Mouse (Mus musculus) embryonic facial prominence, embryonic 10.5 days (tissue): ENCODE measurements around the gene Cdk17. TPM values are rescaled to one million over a fixed set of nuclear protein-coding genes. Genes with fewer than 3 reads are reported as not detected.

ENCODE experiments used
- DNase-seq: peaks from one replicate; pipeline ENCODE4 v3.0.0-alpha.2; 2017; ENCODE audit warnings: low spot score
- H3K27ac ChIP-seq: fragments of 300-500 bp; sonication (generic); replicated peaks from 2 replicates; pipeline ENCODE4 v1.5.1; 2016; ENCODE audit warnings: mild to moderate bottlenecking
- H3K27me3 ChIP-seq: fragments of 300-500 bp; sonication (generic); replicated peaks from 2 replicates; pipeline ENCODE4 v1.6.1; 2016; ENCODE audit warnings: low read depth, mild to moderate bottlenecking; ENCODE audit not compliant: poor library complexity, severe bottlenecking
- H3K36me3 ChIP-seq: fragments of 300-500 bp; sonication (generic); replicated peaks from 2 replicates; pipeline ENCODE4 v1.6.1; 2016; ENCODE audit warnings: mild to moderate bottlenecking, moderate library complexity
- H3K4me1 ChIP-seq: fragments of 300-500 bp; sonication (generic); 2 replicates; pipeline ENCODE4 v1.6.1; 2016
- H3K4me3 ChIP-seq: fragments of 300-500 bp; sonication (generic); 2 replicates; pipeline ENCODE4 v1.5.1; 2016; ENCODE audit warnings: mild to moderate bottlenecking, moderate library complexity
- H3K9me3 ChIP-seq: fragments of 300-500 bp; sonication (generic); 2 replicates; pipeline ENCODE4 v1.6.1; 2016; ENCODE audit warnings: mild to moderate bottlenecking
- WGBS: fragments of 180-500 bp; shearing (Covaris S2); methylation state at CpG from one replicate; pipeline ENCODE4 v1.1.7; 2016; 5-methylcytosine and 5-hydroxymethylcytosine counted together
- polyA plus RNA-seq: library from polyadenylated mRNA; unstranded; fragments of >200 nt; fragmentation: Nextera tagmentation; extraction: Ambion mirVana; gene quantifications from 2 replicates; pipeline ENCODE4 v1.2.1, GENCODE M21; 2016

Cdk17 gene
- polyA plus RNA-seq, result 18.1 and 19.0 TPM in 2 replicates

DNA sequence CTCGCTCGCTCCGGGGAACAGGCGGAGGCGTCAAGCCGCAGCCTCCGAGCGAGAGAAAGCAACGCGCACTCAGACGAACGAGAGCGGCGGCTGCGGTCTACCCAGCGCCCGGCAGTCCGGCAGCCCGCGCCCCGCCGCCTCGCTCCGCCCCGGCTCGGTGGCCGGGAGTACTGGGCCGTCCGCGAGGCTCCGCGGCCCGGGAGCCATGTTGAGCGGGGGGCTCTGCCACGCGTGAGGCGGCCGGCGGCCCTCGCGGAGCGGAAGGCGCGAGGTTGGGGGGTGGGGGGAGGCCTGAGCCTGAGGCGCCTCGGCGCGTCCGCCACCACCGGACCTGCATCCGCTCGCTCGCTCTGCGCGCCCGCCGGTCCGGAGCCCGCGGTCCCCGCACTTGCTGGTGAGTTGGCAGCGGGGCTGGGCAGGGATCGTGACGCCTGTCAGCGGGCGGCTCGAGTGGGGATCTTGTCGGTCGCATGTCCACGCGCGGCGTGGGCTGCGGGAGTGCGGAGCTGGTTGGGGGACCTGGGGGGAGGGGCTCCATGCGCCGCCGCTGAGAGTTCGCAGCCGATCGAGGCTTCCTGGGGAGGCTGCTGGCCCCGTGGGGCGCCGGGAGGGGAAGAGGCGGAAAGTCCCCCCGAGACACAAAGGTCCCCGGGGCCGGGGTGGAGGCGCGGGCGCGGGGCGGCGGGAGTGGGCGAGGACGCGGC, at the start of gene Cdk17:
TSS of gene Cdk17 (plus strand) at position 69 of the 704 bp plus-strand sequence.
- Histone ChIP-seq H3K4me1 (peaks cover 42% of the 10 kb centered on the region), H3K4me3 (peak within 1 kb of the TSS; percentile 98), H3K27me3 (no peaks in the 10 kb centered on the region), H3K27ac (peak within 1 kb of the TSS; percentile 99), H3K36me3 (no peaks in the 10 kb centered on the region), H3K9me3 (no peaks in the 10 kb centered on the region)
- under 1% methylated on average over 97 of the region's 97 CpGs for WGBS
- DNase-seq, result peak; percentile 80

DNA sequence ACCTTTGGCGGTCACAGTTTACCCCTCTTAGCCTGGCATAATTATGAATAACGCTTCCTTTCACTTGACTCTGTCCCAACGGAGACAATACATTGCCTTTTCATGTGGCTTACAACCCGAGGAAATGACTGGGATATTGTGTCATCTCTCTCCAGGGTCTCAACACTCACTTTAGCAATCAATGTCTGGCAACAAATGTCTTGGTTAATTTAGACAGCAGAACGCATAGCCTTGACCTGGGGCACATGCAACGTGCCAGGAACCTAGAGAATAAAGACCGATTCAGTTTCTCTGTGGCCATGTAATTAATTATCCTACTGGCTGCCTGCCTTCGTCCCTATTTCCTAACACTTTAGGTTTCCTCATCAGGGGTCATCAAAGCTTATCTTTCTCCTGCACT, 49.3 kb upstream of the Cdk17 start:
- no peaks in the 10 kb centered on the region for H3K36me3 ChIP-seq
- H3K4me1 ChIP-seq, result no peaks in the 10 kb centered on the region
- no peaks in the 10 kb centered on the region for H3K27me3 ChIP-seq
- H3K9me3 ChIP-seq, result no peaks in the 10 kb centered on the region
- H3K4me3 ChIP-seq, result no peak overlapping the region
- 68% methylated on average over 8 of the region's 8 CpGs for whole genome bisulfite sequencing
- no peak overlapping the region for H3K27ac ChIP-seq
- no peak for DNase-seq

DNA sequence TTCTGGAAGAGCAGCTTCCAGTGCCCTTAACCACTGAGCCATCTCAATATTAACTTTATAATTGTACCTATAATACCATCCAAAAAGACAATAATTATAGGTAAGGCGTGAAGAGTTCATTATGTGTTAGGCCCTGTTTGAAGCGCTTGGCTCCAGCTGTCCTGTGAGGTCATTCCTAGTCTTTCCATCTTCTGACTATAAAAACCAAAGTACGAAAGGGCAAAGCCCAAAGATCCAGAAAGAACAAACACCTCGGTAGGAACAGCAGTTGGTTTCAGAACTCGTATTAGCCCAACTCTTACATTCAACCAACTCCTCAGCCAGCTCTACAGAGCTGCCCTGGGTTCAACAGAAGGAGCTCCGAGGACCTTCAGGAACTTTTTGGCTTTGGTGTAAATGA, 48.7 kb upstream of the Cdk17 start:
- no peak overlapping the region for H3K4me3 ChIP-seq
- no peak overlapping the region for H3K27ac ChIP-seq
- WGBS, result 92% methylated on average over 6 of the region's 6 CpGs
- DNase-seq, result no peak
- no peaks in the 10 kb centered on the region for H3K27me3 ChIP-seq
- H3K4me1 ChIP-seq, result no peaks in the 10 kb centered on the region
- H3K36me3 ChIP-seq, result no peaks in the 10 kb centered on the region
- H3K9me3 ChIP-seq, result no peaks in the 10 kb centered on the region

DNA sequence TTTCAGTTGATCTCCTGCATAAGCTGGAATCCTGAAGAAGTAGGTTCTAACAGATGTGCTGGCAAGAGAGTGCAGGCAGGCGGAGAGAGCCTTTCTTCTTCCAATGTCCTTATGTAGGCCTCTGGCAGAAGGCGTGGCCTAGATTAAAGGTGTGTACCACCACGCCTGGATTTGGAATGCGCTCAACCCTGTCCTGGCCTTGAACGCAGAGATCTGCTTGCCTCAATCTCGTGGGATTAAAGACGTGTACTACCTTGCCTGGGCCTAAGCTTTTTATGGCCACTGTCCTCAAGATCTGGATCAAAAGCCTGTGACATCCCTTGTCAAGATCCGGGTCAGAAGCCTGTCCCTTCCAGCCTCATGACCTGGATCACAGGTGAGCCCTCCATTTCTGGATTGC, 46.7 kb upstream of the Cdk17 start:
- DNase-seq, result no peak
- WGBS, result 86% methylated on average over 8 of the region's 8 CpGs
- no peaks in the 10 kb centered on the region for H3K27me3 ChIP-seq

DNA sequence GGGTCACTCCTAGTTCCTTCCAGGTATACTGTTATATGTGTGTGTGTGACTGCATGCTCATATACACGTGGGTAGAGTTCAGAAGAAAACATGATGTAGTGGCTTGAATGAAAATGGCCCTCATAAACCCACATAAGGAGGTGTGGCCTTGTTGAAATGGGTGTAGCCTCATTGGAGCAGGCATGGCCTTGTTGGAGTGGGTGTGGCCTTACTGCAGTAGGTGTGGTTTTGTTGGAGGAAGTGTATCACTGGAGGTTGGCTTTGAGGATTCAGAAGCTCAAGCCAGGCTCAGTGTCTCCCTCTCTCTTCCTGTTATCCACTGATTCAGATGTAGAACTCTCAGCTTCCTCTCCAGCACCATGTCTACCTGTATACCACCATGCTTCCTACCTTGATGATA, 45.9 kb upstream of the Cdk17 start:
- Histone ChIP-seq H3K36me3 (no peaks in the 10 kb centered on the region), H3K4me3 (no peak overlapping the region), H3K9me3 (no peaks in the 10 kb centered on the region), H3K27me3 (no peaks in the 10 kb centered on the region), H3K27ac (no peak overlapping the region), H3K4me1 (no peaks in the 10 kb centered on the region)
- 75% methylated on average over 1 of the region's 1 CpGs for WGBS
- no peak for DNase-seq

More for the DNA sequence above, 46.7 kb upstream of the Cdk17 start:
- no peak overlapping the region for H3K4me3 ChIP-seq
- H3K36me3 ChIP-seq, result no peaks in the 10 kb centered on the region
- H3K4me1 ChIP-seq, result no peaks in the 10 kb centered on the region
- no peak overlapping the region for H3K27ac ChIP-seq
- no peaks in the 10 kb centered on the region for H3K9me3 ChIP-seq

DNA sequence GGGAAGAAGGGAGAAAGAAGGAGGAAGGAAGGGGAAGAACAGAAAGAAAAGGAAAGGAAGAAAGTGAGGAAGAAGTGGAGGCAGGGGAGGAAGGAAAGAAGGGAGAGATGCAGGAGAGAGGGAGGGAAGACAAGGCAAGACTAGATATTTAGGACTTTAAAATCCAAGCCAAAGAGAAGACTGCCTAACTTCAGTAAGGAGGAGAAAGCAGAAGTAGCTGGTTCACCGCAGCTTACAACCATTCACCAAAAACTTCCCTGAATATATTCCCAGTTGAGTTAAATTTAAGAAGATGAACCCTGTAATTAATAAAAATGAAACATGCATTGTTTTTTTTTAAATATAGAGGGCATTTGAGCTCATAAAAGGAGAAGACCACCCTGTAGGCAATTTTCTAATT, 44.9 kb upstream of the Cdk17 start:
- no peaks in the 10 kb centered on the region for H3K27me3 ChIP-seq
- no peak for DNase-seq
- H3K4me3 ChIP-seq, result no peak overlapping the region
- H3K27ac ChIP-seq, result no peak overlapping the region
- no peaks in the 10 kb centered on the region for H3K9me3 ChIP-seq
- H3K36me3 ChIP-seq, result no peaks in the 10 kb centered on the region
- 92% methylated on average over 1 of the region's 1 CpGs for WGBS
- H3K4me1 ChIP-seq, result no peaks in the 10 kb centered on the region

DNA sequence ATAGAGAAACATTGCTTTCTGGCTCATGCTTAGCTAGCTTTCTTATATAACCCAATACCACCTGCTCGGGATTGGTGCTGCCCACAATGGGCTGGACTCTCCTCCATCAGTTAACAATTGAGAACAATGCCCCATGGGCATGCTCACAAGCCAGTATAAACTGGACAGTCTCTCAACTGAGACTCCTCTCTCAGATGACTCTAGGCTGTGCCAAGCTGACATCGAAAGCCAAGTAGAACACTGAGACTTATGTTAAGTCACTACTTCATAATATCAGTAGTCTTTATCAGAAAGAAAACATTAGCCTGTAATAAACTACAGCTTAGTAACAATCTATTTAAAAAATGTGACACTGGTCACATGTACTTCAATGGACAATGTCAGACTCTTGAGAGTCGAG, 44.0 kb upstream of the Cdk17 start:
- H3K27me3 ChIP-seq, result no peaks in the 10 kb centered on the region
- no peak overlapping the region for H3K27ac ChIP-seq
- 91% methylated on average over 3 of the region's 3 CpGs for WGBS
- no peak for DNase-seq
- no peaks in the 10 kb centered on the region for H3K4me1 ChIP-seq
- no peak overlapping the region for H3K4me3 ChIP-seq
- no peaks in the 10 kb centered on the region for H3K9me3 ChIP-seq
- no peaks in the 10 kb centered on the region for H3K36me3 ChIP-seq

DNA sequence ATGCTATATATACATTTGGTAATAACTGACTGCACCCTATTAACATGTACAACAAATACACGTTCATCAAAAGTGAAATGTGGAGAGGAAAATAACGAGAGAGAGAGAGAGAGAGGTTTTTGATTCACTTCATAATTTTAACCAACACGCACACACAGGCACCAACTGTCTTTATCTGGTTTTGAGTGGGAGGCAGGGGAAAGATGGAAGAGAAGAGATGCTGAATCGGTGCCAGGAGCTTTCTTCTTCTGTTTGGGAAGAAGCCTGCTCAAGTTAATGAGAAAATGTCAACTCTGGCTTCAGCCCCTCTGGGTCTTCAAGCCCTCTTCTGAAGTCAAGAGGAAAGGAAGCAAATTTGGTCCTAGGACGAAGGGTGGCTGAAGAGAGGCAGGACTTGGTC, 40.9 kb upstream of the Cdk17 start:
- 83% methylated on average over 5 of the region's 5 CpGs for WGBS
- H3K36me3 ChIP-seq, result no peaks in the 10 kb centered on the region
- H3K27me3 ChIP-seq, result no peaks in the 10 kb centered on the region
- H3K9me3 ChIP-seq, result no peaks in the 10 kb centered on the region
- no peak overlapping the region for H3K27ac ChIP-seq
- peaks cover 3% of the 10 kb centered on the region; the same call in 1 of the 2 replicates for H3K4me1 ChIP-seq
- DNase-seq, result no peak
- H3K4me3 ChIP-seq, result no peak overlapping the region

DNA sequence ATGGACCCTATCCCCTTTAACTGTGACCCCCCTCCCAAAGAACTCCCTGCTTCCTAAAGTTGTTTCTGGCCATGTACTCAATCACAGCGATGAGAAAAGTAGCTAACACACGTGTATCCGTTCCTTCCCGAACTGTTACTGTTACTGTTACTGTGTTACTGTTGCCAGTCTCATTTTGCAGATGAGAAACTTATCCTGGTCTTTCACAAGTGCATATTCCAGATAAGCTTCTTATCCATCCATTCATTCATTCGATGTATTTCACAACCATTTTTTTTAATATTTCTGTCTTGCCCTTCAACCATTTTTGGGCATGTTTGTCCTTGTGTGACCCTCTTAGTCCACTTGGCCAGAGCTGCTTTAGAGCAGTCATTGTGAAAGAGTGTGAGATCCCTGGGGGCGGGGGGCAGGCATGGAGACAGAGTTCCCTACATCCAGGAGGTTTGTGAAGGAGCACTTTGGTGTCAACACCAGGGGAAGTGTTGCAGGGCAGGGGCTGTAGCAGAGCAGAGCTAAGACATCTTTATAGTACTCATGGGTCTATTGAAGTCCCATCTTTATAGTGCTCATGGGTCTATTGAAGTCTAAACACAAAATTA, 39.3 kb upstream of the Cdk17 start:
- H3K36me3 ChIP-seq, result no peaks in the 10 kb centered on the region
- DNase-seq, result no peak

DNA sequence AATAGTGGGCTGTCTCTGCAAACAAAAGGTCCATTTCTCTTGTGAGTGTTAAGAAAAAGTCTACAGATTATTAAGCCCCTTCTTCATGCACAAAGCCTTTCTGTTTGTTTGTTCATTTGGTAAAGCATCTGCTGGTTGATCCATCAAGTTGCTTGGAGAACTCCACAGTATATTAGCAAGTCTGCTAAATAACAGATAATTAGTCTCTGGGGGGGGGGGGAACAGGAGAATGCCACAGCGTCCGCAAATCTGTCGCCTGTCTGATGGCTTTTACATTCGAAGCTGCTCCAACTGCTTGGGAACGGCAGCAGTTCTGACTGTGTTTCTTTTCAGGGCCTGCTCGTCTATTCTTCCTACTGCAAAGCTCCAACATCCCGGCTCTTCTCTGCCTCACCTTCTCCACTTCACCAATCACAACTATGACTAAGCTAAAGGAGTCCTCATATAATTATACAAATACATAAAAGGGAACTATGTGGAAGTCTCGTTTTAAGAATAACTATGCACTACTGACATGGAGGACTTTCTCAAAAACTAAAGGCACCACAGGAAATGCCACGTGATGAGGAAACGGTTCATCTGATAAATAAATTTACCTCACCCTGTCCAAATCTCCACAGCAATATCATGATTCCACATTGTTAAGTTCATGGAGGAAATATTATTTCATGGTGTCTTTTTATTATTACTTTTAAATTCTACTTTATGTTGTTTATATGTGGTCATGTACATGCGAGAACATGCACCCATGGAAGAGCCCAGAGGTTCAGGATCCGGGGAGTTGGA, 38.1 kb upstream of the Cdk17 start:
- 69% methylated on average over 12 of the region's 12 CpGs for WGBS
- no peak for DNase-seq
- no peaks in the 10 kb centered on the region for H3K9me3 ChIP-seq
- no peak overlapping the region for H3K4me3 ChIP-seq
- H3K27me3 ChIP-seq, result no peaks in the 10 kb centered on the region
- H3K27ac ChIP-seq, result no peak overlapping the region
- peaks cover 3% of the 10 kb centered on the region; the same call in 1 of the 2 replicates for H3K4me1 ChIP-seq
- no peaks in the 10 kb centered on the region for H3K36me3 ChIP-seq

More for the DNA sequence above, 39.3 kb upstream of the Cdk17 start:
- Histone ChIP-seq H3K9me3 (no peaks in the 10 kb centered on the region), H3K4me3 (no peak overlapping the region), H3K27ac (no peak overlapping the region), H3K27me3 (no peaks in the 10 kb centered on the region), H3K4me1 (peaks cover 3% of the 10 kb centered on the region; the same call in 1 of the 2 replicates)
- 92% methylated on average over 6 of the region's 6 CpGs for WGBS

DNA sequence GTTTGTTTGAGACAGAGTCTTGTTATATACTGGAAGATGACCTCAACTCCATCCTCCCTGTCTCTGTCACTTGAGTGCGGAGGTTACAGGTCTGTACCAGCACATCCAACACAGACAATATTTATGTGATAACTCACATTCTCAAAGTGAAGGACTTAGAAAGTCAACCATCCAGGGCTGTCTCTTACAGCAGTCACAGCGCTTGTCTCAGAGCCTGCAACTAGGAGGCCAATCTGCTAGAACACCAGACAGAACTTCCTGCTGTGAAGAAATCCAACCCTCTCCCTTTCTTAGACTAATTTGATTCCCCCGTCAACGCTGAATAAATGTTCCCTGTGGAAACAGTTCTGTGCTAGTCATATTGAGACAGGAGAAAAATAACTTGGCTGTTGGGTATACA, 37.4 kb upstream of the Cdk17 start:
- no peak for DNase-seq
- Histone ChIP-seq H3K36me3 (no peaks in the 10 kb centered on the region), H3K27ac (no peak overlapping the region; the same call in 1 of the 2 replicates), H3K4me1 (peaks cover 3% of the 10 kb centered on the region; the same call in 1 of the 2 replicates), H3K4me3 (no peak overlapping the region), H3K27me3 (no peaks in the 10 kb centered on the region), H3K9me3 (no peaks in the 10 kb centered on the region)
- 81% methylated on average over 4 of the region's 4 CpGs for WGBS

DNA sequence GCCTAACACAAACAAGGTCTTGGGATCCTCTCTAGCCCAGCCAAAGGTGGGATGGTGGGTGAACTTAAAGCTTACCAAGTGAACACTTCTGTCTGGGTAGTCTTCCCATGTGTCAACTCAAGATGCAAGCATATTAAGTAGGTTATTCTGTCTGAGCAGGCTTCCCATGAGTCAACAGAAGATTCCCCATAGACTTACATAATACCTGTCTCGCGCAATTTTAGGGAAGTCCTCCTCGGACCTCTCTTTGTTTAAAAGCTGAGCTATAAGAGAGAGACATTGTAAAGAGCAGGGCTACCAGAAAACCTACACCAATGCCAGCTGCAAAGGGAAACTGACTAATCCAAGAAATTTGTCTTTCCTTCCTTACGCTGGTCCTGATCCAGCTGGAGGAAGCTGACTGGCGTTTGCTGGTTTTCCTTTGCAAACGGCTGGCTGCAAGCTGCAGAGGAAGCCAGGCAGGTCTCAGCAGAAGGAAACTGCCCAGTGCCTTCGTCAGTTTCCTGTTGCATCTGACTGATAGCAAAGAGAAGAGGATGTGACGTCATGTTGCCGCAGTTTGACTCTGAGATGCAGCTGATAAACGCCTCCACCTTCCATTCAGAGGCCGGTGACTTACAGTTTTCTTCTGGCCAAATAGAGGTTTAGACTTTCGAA, 36.6 kb upstream of the Cdk17 start:
- Histone ChIP-seq H3K36me3 (no peaks in the 10 kb centered on the region), H3K27ac (peak overlapping the region; percentile 30), H3K4me1 (peaks cover 7% of the 10 kb centered on the region; the same call in 1 of the 2 replicates), H3K9me3 (no peaks in the 10 kb centered on the region), H3K27me3 (no peaks in the 10 kb centered on the region), H3K4me3 (no peak overlapping the region)
- peak; percentile 28 for DNase-seq
- 66% methylated on average over 12 of the region's 12 CpGs for WGBS
